Mouse (Mus musculus): ENCODE measurements around the gene Runx1. TPM values are rescaled to one million over a fixed set of nuclear protein-coding genes. Genes with fewer than 3 reads are reported as not detected.

The Runx1 gene
- total RNA-seq (2012; rRNA removed) (4.7 and 5.9 TPM in 2 replicates), total RNA-seq (2014; rRNA removed) (3.1 and 3.2 TPM in 2 replicates), polyA plus RNA-seq (2012; ENCODE audit: insufficient read length, low read depth) (9.1 and 10.9 TPM in 2 replicates)

- H3K4me2 ChIP-seq (ENCODE audit: insufficient read depth, low read depth, poor library complexity, severe bottlenecking), result peak within 1 kb of the TSS; percentile 64
- H3K9ac ChIP-seq (ENCODE audit: insufficient read depth, low read depth), result peak within 1 kb of the TSS; percentile 66
- DNase-seq (ENCODE audit: extremely low read depth), result peak; percentile 95
- dilution Hi-C loops (cut with MboI; ENCODE audit: extremely low pct_ligation_motif_present, extremely low pct_unique_long_range_greater_than_20kb, low sequenced_read_pairs) (no loop called here), in situ Hi-C loops (cut with MboI; ENCODE audit: low pct_ligation_motif_present, low pct_unique_long_range_greater_than_20kb, low sequenced_read_pairs) (loop anchor here (25.0 kb wide), 1 partner anchor 311 kb away; no protein-coding TSS in a partner anchor)
- H3K4me1 ChIP-seq (ENCODE audit: control insufficient read depth in 1 of 2, insufficient read depth in 2 of 2), result peaks cover 16 to 41% of the 10 kb centered on the region in 2 experiments
- H3K27ac ChIP-seq (ENCODE audit: insufficient read depth, low read depth), result 0 out of 2 replicates have a peak within 1 kb of the TSS, but pooled peaks have one; percentile 0
- no peaks in the 10 kb centered on the region for H3K79me2 ChIP-seq (replicated peaks; ENCODE audit: control insufficient read depth, extremely low read depth, insufficient read depth, poor library complexity, severe bottlenecking)
- H3K27me3 ChIP-seq (replicated peaks), result no peaks in the 10 kb centered on the region
- H3K9me3 ChIP-seq (replicated peaks; ENCODE audit: low read length), result no peaks in the 10 kb centered on the region
- no peak for TF ChIP-seq NRF1 (IDR thresholded peaks at IDR 0.05; ENCODE audit: low read depth, low read length)
- TF ChIP-seq RCOR1 (conservative IDR thresholded peaks at IDR 0.05; ENCODE audit: low read depth, low read length), result 0 out of 2 replicates have a peak, but pooled peaks have one; percentile 30
- TF ChIP-seq SMC3 (IDR thresholded peaks at IDR 0.05; ENCODE audit: low read depth, low read length), result peak; percentile 3; the same call in 1 of the 2 replicates
- no peak for TF ChIP-seq TCF12 (IDR thresholded peaks at IDR 0.05; ENCODE audit: low read depth, low read length)
- TF ChIP-seq MEF2A (IDR thresholded peaks at IDR 0.05; ENCODE audit: borderline replicate concordance, low read depth, low read length), result peak; percentile 88
- TF ChIP-seq NELFE (IDR thresholded peaks at IDR 0.05; ENCODE audit: low read depth, low read length), result peak; percentile 62; the same call in 1 of the 2 replicates
- peak; percentile 57 for TF ChIP-seq POLR2A (IDR thresholded peaks at IDR 0.05; ENCODE audit: low read depth, low read length)
- no peak for TF ChIP-seq CTCF (conservative IDR thresholded peaks at IDR 0.05 in 1 of 2, IDR thresholded peaks at IDR 0.05 in 1 of 2; ENCODE audit: low read depth in 2 of 2, low read length in 2 of 2)
- no peak for TF ChIP-seq PAX5 (IDR thresholded peaks at IDR 0.05; ENCODE audit: low read length)
- peak; percentile 91 for TF ChIP-seq BHLHE40 (IDR thresholded peaks at IDR 0.05; ENCODE audit: low read depth, low read length)
- peak; percentile 71; the same call in 1 of the 2 replicates for TF ChIP-seq JUND (conservative IDR thresholded peaks at IDR 0.05; ENCODE audit: low read depth, low read length)
- no peak for TF ChIP-seq KAT2A (IDR thresholded peaks at IDR 0.05; ENCODE audit: insufficient replicate concordance, low read length)
- TF ChIP-seq CHD2 (IDR thresholded peaks at IDR 0.05; ENCODE audit: low read length), result peak; percentile 69
- no peak for TF ChIP-seq UBTF (IDR thresholded peaks at IDR 0.05; ENCODE audit: low read depth, low read length)
- TF ChIP-seq CHD1 (IDR thresholded peaks at IDR 0.05; ENCODE audit: low read depth, low read length), result peak; percentile 46
- peak; percentile 21; the same call in 1 of the 2 replicates for TF ChIP-seq SIN3A (IDR thresholded peaks at IDR 0.05; ENCODE audit: low read length)
- no peak for TF ChIP-seq ZKSCAN1 (IDR thresholded peaks at IDR 0.05; ENCODE audit: borderline replicate concordance, low read depth, low read length)
- TF ChIP-seq TBP (conservative IDR thresholded peaks at IDR 0.05; ENCODE audit: low read depth, low read length), result peak; percentile 78; the same call in 1 of the 2 replicates
- peak; percentile 98 for TF ChIP-seq USF1 (IDR thresholded peaks at IDR 0.05; ENCODE audit: low read depth, low read length)
- TF ChIP-seq MYC (IDR thresholded peaks at IDR 0.05; ENCODE audit: low read depth, low read length), result peak; percentile 13; the same call in 1 of the 2 replicates
- peak; percentile 37 for TF ChIP-seq HCFC1 (IDR thresholded peaks at IDR 0.05; ENCODE audit: low read depth, low read length)
- TF ChIP-seq MAZ (IDR thresholded peaks at IDR 0.05; ENCODE audit: low read depth, low read length), result no peak; the same call in 1 of the 2 replicates
- peak; percentile 80 for TF ChIP-seq ETS1 (conservative IDR thresholded peaks at IDR 0.05; ENCODE audit: low read depth, low read length)
- peak; percentile 76 for TF ChIP-seq MAFK (IDR thresholded peaks at IDR 0.05; ENCODE audit: insufficient replicate concordance, low read length)
- no peak for TF ChIP-seq ZC3H11A (IDR thresholded peaks at IDR 0.05; ENCODE audit: low read depth, low read length)
- TF ChIP-seq IRF4 (IDR thresholded peaks at IDR 0.05; ENCODE audit: low read depth, low read length), result peak; percentile 60; the same call in 1 of the 2 replicates
- no peak for TF ChIP-seq GABPA (IDR thresholded peaks at IDR 0.05; ENCODE audit: insufficient replicate concordance, low read depth, low read length)
- TF ChIP-seq MXI1 (IDR thresholded peaks at IDR 0.05; ENCODE audit: low read depth, low read length), result no peak; the same call in 1 of the 2 replicates
- TF ChIP-seq JUN (IDR thresholded peaks at IDR 0.05; ENCODE audit: insufficient read depth, low read depth, low read length), result peak; percentile 38
- TF ChIP-seq POLR2AphosphoS2 (IDR thresholded peaks at IDR 0.05; ENCODE audit: low read depth, low read length), result no peak
- TF ChIP-seq MAX (IDR thresholded peaks at IDR 0.05; ENCODE audit: low read length), result peak; percentile 95
- no peak for TF ChIP-seq ZMIZ1 (IDR thresholded peaks at IDR 0.05; ENCODE audit: low read depth, low read length)
- TF ChIP-seq EP300 (IDR thresholded peaks at IDR 0.05; ENCODE audit: low read length), result peak; percentile 64; the same call in 1 of the 2 replicates
- peak; percentile 97 for TF ChIP-seq ZNF384 (IDR thresholded peaks at IDR 0.05; ENCODE audit: low read depth, low read length)
- TF ChIP-seq USF2 (conservative IDR thresholded peaks at IDR 0.05; ENCODE audit: low read depth, low read length), result peak; percentile 99
- TF ChIP-seq E2F4 (IDR thresholded peaks at IDR 0.05; ENCODE audit: insufficient replicate concordance, low read depth, low read length), result no peak
- no peak for TF ChIP-seq RAD21 (IDR thresholded peaks at IDR 0.05; ENCODE audit: low read depth, low read length)
- peak; percentile 64 for TF ChIP-seq ELF1 (IDR thresholded peaks at IDR 0.05; ENCODE audit: low read depth, low read length)
- H3K4me3 ChIP-seq (replicated peaks in 1 of 3; ENCODE audit: low read depth in 2 of 3, low read length in 2 of 3, poor library complexity in 1 of 3), result peak within 1 kb of the TSS; percentile 62 to 82 (median 67)
- peaks cover 3 to 23% of the 10 kb centered on the region in 2 experiments for H3K36me3 ChIP-seq (replicated peaks in 1 of 2; ENCODE audit: control insufficient read depth in 1 of 2, insufficient read depth in 1 of 2, low read length in 1 of 2)
Measured at GRCm38 (mm10) chr16:92825908-92826650, at the start of gene Runx1. TSS of gene Runx1 (minus strand) at chr16:92826149.
